In genomic region chr10:80694159-80694938, GRCm38 (mm10) we compare ENCODE assay signal across 9 mouse cellular contexts. TPM values are rescaled to one million over a fixed set of nuclear protein-coding genes. Genes with fewer than 3 reads are reported as not detected.
DNase-seq lines count a peak whose midpoint lies in the region; ATAC-seq and TF ChIP-seq lines count a peak whose summit lies in the region.
"Had no signal": no experiment of that assay in that cellular context is flagged by ENCODE, and none has a peak within 500 bp of the region (broad histone marks: within the 10 kb centered on the region; RNA-seq: fewer than 3 reads in every experiment).

No protein-coding gene starts in this region.

- H3K9ac ChIP-seq in hindbrain, postnatal 0 days (replicated peaks; ENCODE audit: low read length), result 0 out of 2 replicates have a peak overlapping the region, but pooled peaks have one; percentile 9
- H3K9ac ChIP-seq in hindbrain, embryonic 12.5 days, result no peak overlapping the region
- no peak overlapping the region for H3K9ac ChIP-seq in midbrain, embryonic 14.5 days (replicated peaks; ENCODE audit: low read length)
- no peak overlapping the region for H3K9ac ChIP-seq in midbrain, embryonic 11.5 days (ENCODE audit: low read length)
- no peak overlapping the region for H3K9ac ChIP-seq in stomach, embryonic 15.5 days

- no peak for TF ChIP-seq CTCF in hindbrain, postnatal 0 days (IDR thresholded peaks at IDR 0.05; ENCODE audit: low read depth)

- WGBS in hindbrain, postnatal 0 days, result 85% methylated on average over 13 of the region's 13 CpGs
- 87% methylated on average over 13 of the region's 13 CpGs for WGBS in hindbrain, embryonic 12.5 days
- 90% methylated on average over 13 of the region's 13 CpGs for WGBS in midbrain, embryonic 14.5 days
- WGBS in midbrain, embryonic 11.5 days, result 85% methylated on average over 13 of the region's 13 CpGs
- WGBS in stomach, embryonic 15.5 days, result 87% methylated on average over 13 of the region's 13 CpGs

- H3K27ac ChIP-seq in hindbrain, postnatal 0 days, result no peak overlapping the region
- no peak overlapping the region for H3K27ac ChIP-seq in hindbrain, embryonic 12.5 days
- H3K27ac ChIP-seq in midbrain, embryonic 14.5 days (replicated peaks; ENCODE audit: low read depth, low read length), result 0 out of 2 replicates have a peak overlapping the region, but pooled peaks have one; percentile 20
- H3K27ac ChIP-seq in midbrain, embryonic 11.5 days (ENCODE audit: low read depth, low read length), result no peak overlapping the region
- 0 out of 2 replicates have a peak overlapping the region, but pooled peaks have one; percentile 9 for H3K27ac ChIP-seq in stomach, embryonic 15.5 days

- H3K9me3 ChIP-seq in hindbrain, postnatal 0 days (ENCODE audit: low read length), result no peaks in the 10 kb centered on the region
- no peaks in the 10 kb centered on the region for H3K9me3 ChIP-seq in hindbrain, embryonic 12.5 days (replicated peaks)
- H3K9me3 ChIP-seq in midbrain, embryonic 14.5 days (ENCODE audit: control insufficient read depth, low read length), result no peaks in the 10 kb centered on the region
- no peaks in the 10 kb centered on the region for H3K9me3 ChIP-seq in midbrain, embryonic 11.5 days (ENCODE audit: control insufficient read depth, low read length)
- H3K9me3 ChIP-seq in stomach, embryonic 15.5 days, result no peaks in the 10 kb centered on the region

- H3K4me1 ChIP-seq in hindbrain, postnatal 0 days (ENCODE audit: insufficient read depth, low read length), result no peaks in the 10 kb centered on the region
- no peaks in the 10 kb centered on the region for H3K4me1 ChIP-seq in hindbrain, embryonic 12.5 days
- H3K4me1 ChIP-seq in midbrain, embryonic 14.5 days (ENCODE audit: control insufficient read depth, insufficient read depth, low read length), result no peaks in the 10 kb centered on the region
- no peaks in the 10 kb centered on the region for H3K4me1 ChIP-seq in midbrain, embryonic 11.5 days (ENCODE audit: control insufficient read depth, insufficient read depth, low read length)
- H3K4me1 ChIP-seq in stomach, embryonic 15.5 days, result peaks cover 15% of the 10 kb centered on the region; the same call in 1 of the 2 replicates

- peaks cover 18% of the 10 kb centered on the region; the same call in 1 of the 2 replicates for H3K36me3 ChIP-seq in hindbrain, postnatal 0 days (ENCODE audit: insufficient read depth, low read length)
- peaks cover 25% of the 10 kb centered on the region for H3K36me3 ChIP-seq in hindbrain, embryonic 12.5 days
- H3K36me3 ChIP-seq in midbrain, embryonic 14.5 days (ENCODE audit: control insufficient read depth, insufficient read depth, low read length), result peaks cover 42% of the 10 kb centered on the region
- peaks cover 8% of the 10 kb centered on the region for H3K36me3 ChIP-seq in midbrain, embryonic 11.5 days (ENCODE audit: control insufficient read depth, insufficient read depth, low read length)
- peaks cover 11% of the 10 kb centered on the region for H3K36me3 ChIP-seq in stomach, embryonic 15.5 days

- ATAC-seq in hindbrain, postnatal 0 days, result no peak
- no peak for ATAC-seq in hindbrain, embryonic 12.5 days (ENCODE audit: low FRiP score)
- ATAC-seq in midbrain, embryonic 14.5 days (ENCODE audit: low FRiP score, low TSS enrichment), result no peak
- ATAC-seq in midbrain, embryonic 11.5 days (ENCODE audit: low FRiP score), result no peak
- no peak for ATAC-seq in stomach, embryonic 15.5 days (ENCODE audit: insufficient read depth, low FRiP score, low read depth)

- DNase-seq in hindbrain, postnatal 0 days (ENCODE audit: low spot score), result no peak
- DNase-seq in midbrain, embryonic 14.5 days, result no peak
- no peak for DNase-seq in midbrain, embryonic 11.5 days (ENCODE audit: low spot score, missing footprints)
- peak; percentile 64 for DNase-seq in induced T-regulatory cell, adult 2 months (ENCODE audit: low read depth)
- DNase-seq in urinary bladder, postnatal 36 days (ENCODE audit: low spot score in 2 of 2), result no peak
- DNase-seq: cerebellum, postnatal 36 days; retina, postnatal 1 day had no signal

- H3K4me2 ChIP-seq in hindbrain, postnatal 0 days (ENCODE audit: low read depth, low read length), result no peak overlapping the region
- no peak overlapping the region for H3K4me2 ChIP-seq in hindbrain, embryonic 12.5 days (replicated peaks)
- H3K4me2 ChIP-seq in midbrain, embryonic 14.5 days (ENCODE audit: low read length), result no peak overlapping the region
- H3K4me2 ChIP-seq in midbrain, embryonic 11.5 days, result no peak overlapping the region
- H3K4me2 ChIP-seq in stomach, embryonic 15.5 days, result no peak overlapping the region

- H3K27me3 ChIP-seq in hindbrain, postnatal 0 days (ENCODE audit: insufficient read depth, low read length), result no peaks in the 10 kb centered on the region
- H3K27me3 ChIP-seq in hindbrain, embryonic 12.5 days, result no peaks in the 10 kb centered on the region
- no peaks in the 10 kb centered on the region for H3K27me3 ChIP-seq in midbrain, embryonic 14.5 days (ENCODE audit: control insufficient read depth, insufficient read depth, low read length)
- H3K27me3 ChIP-seq in midbrain, embryonic 11.5 days (ENCODE audit: control insufficient read depth, insufficient read depth, low read length), result no peaks in the 10 kb centered on the region
- H3K27me3 ChIP-seq in stomach, embryonic 15.5 days (replicated peaks), result no peaks in the 10 kb centered on the region

- no peak overlapping the region for H3K4me3 ChIP-seq in hindbrain, postnatal 0 days (ENCODE audit: low read length)
- no peak overlapping the region for H3K4me3 ChIP-seq in hindbrain, embryonic 12.5 days
- H3K4me3 ChIP-seq in midbrain, embryonic 14.5 days (replicated peaks; ENCODE audit: low read depth, low read length), result no peak overlapping the region
- H3K4me3 ChIP-seq in midbrain, embryonic 11.5 days (ENCODE audit: low read depth, low read length), result no peak overlapping the region
- no peak overlapping the region for H3K4me3 ChIP-seq in stomach, embryonic 15.5 days (replicated peaks)

RNA-seq across cellular contexts. Expression of gene Mob3a, which starts 7.4 kb away (rescaled TPM):
- 68.3 and 76.4 TPM in 2 replicates for total RNA-seq in hindbrain, postnatal 0 days (2014; rRNA removed)
- 37.2 and 38.8 TPM in 2 replicates for polyA plus RNA-seq in hindbrain, postnatal 0 days (2015; fragmentation: Nextera tagmentation; extraction: Ambion mirVana)
- 56.5 and 62.9 TPM in 2 replicates for polyA plus RNA-seq in hindbrain, embryonic 12.5 days (2016; fragmentation: Nextera tagmentation; extraction: Ambion mirVana)
- 45.2 and 47.3 TPM in 2 replicates for polyA plus RNA-seq in midbrain, embryonic 14.5 days (2014; fragmentation: Nextera tagmentation; extraction: Ambion mirVana)
- polyA plus RNA-seq in midbrain, embryonic 11.5 days (2014; fragmentation: Nextera tagmentation; extraction: Ambion mirVana), result 50.2 and 52.7 TPM in 2 replicates
- polyA plus RNA-seq in stomach, embryonic 15.5 days (2015; fragmentation: Nextera tagmentation; extraction: Ambion mirVana), result 46.2 and 47.5 TPM in 2 replicates

RNA-seq across cellular contexts. Expression of gene Izumo4, which starts 7.6 kb away (rescaled TPM):
- total RNA-seq in hindbrain, postnatal 0 days (2014; rRNA removed), result 31.1 and 31.6 TPM in 2 replicates
- 46.7 and 52.2 TPM in 2 replicates for polyA plus RNA-seq in hindbrain, postnatal 0 days (2015; fragmentation: Nextera tagmentation; extraction: Ambion mirVana)
- polyA plus RNA-seq in hindbrain, embryonic 12.5 days (2016; fragmentation: Nextera tagmentation; extraction: Ambion mirVana), result 27.1 and 30.5 TPM in 2 replicates
- 22.4 and 25.1 TPM in 2 replicates for polyA plus RNA-seq in midbrain, embryonic 14.5 days (2014; fragmentation: Nextera tagmentation; extraction: Ambion mirVana)
- 6.7 and 6.9 TPM in 2 replicates for polyA plus RNA-seq in midbrain, embryonic 11.5 days (2014; fragmentation: Nextera tagmentation; extraction: Ambion mirVana)
- polyA plus RNA-seq in stomach, embryonic 15.5 days (2015; fragmentation: Nextera tagmentation; extraction: Ambion mirVana), result 27.1 and 32.0 TPM in 2 replicates

RNA-seq across cellular contexts. Expression of gene Mknk2, which starts 16.4 kb away (rescaled TPM):
- 84.5 and 95.4 TPM in 2 replicates for total RNA-seq in hindbrain, postnatal 0 days (2014; rRNA removed)
- 38.2 and 40.5 TPM in 2 replicates for polyA plus RNA-seq in hindbrain, postnatal 0 days (2015; fragmentation: Nextera tagmentation; extraction: Ambion mirVana)
- polyA plus RNA-seq in hindbrain, embryonic 12.5 days (2016; fragmentation: Nextera tagmentation; extraction: Ambion mirVana), result 88.1 and 90.3 TPM in 2 replicates
- polyA plus RNA-seq in midbrain, embryonic 14.5 days (2014; fragmentation: Nextera tagmentation; extraction: Ambion mirVana), result 46.7 and 54.2 TPM in 2 replicates
- polyA plus RNA-seq in midbrain, embryonic 11.5 days (2014; fragmentation: Nextera tagmentation; extraction: Ambion mirVana), result 42.0 and 49.4 TPM in 2 replicates
- polyA plus RNA-seq in stomach, embryonic 15.5 days (2015; fragmentation: Nextera tagmentation; extraction: Ambion mirVana), result 83.9 and 86.3 TPM in 2 replicates

RNA-seq across cellular contexts. Expression of gene Btbd2, which starts 37.5 kb away (rescaled TPM):
- total RNA-seq in hindbrain, postnatal 0 days (2014; rRNA removed), result 209 and 213 TPM in 2 replicates
- polyA plus RNA-seq in hindbrain, postnatal 0 days (2015; fragmentation: Nextera tagmentation; extraction: Ambion mirVana), result 81.9 and 82.8 TPM in 2 replicates
- 87.8 and 96.4 TPM in 2 replicates for polyA plus RNA-seq in hindbrain, embryonic 12.5 days (2016; fragmentation: Nextera tagmentation; extraction: Ambion mirVana)
- polyA plus RNA-seq in midbrain, embryonic 14.5 days (2014; fragmentation: Nextera tagmentation; extraction: Ambion mirVana), result 80.1 and 88.8 TPM in 2 replicates
- 43.8 and 51.7 TPM in 2 replicates for polyA plus RNA-seq in midbrain, embryonic 11.5 days (2014; fragmentation: Nextera tagmentation; extraction: Ambion mirVana)
- polyA plus RNA-seq in stomach, embryonic 15.5 days (2015; fragmentation: Nextera tagmentation; extraction: Ambion mirVana), result 70.1 and 72.2 TPM in 2 replicates

RNA-seq across cellular contexts. Expression of gene Ap3d1, which starts 47.7 kb away (rescaled TPM):
- 195 and 201 TPM in 2 replicates for total RNA-seq in hindbrain, postnatal 0 days (2014; rRNA removed)
- polyA plus RNA-seq in hindbrain, postnatal 0 days (2015; fragmentation: Nextera tagmentation; extraction: Ambion mirVana), result 99.2 and 99.7 TPM in 2 replicates
- 101 TPM in 2 replicates for polyA plus RNA-seq in hindbrain, embryonic 12.5 days (2016; fragmentation: Nextera tagmentation; extraction: Ambion mirVana)
- polyA plus RNA-seq in midbrain, embryonic 14.5 days (2014; fragmentation: Nextera tagmentation; extraction: Ambion mirVana), result 106 and 116 TPM in 2 replicates
- polyA plus RNA-seq in midbrain, embryonic 11.5 days (2014; fragmentation: Nextera tagmentation; extraction: Ambion mirVana), result 63.2 and 68.4 TPM in 2 replicates
- 76.1 and 82.3 TPM in 2 replicates for polyA plus RNA-seq in stomach, embryonic 15.5 days (2015; fragmentation: Nextera tagmentation; extraction: Ambion mirVana)

Comparison
In these comparisons a context has a peak if more than half of its experiments do, and no peak if none do; other contexts are left out.
1. H3K27ac ChIP-seq: peak in midbrain, embryonic 14.5 days (single experiment) and stomach, embryonic 15.5 days (single experiment); none in hindbrain, postnatal 0 days (single experiment), hindbrain, embryonic 12.5 days (single experiment) and midbrain, embryonic 11.5 days (single experiment).